Mouse (Mus musculus): ENCODE results near the gene A730049H05Rik. TPM values are rescaled to one million over a fixed set of nuclear protein-coding genes. Genes with fewer than 3 reads are reported as not detected.

Gene A730049H05Rik
- total and polyA plus RNA-seq, 3 experiments: 0.22 TPM; not detected in 2

DNA sequence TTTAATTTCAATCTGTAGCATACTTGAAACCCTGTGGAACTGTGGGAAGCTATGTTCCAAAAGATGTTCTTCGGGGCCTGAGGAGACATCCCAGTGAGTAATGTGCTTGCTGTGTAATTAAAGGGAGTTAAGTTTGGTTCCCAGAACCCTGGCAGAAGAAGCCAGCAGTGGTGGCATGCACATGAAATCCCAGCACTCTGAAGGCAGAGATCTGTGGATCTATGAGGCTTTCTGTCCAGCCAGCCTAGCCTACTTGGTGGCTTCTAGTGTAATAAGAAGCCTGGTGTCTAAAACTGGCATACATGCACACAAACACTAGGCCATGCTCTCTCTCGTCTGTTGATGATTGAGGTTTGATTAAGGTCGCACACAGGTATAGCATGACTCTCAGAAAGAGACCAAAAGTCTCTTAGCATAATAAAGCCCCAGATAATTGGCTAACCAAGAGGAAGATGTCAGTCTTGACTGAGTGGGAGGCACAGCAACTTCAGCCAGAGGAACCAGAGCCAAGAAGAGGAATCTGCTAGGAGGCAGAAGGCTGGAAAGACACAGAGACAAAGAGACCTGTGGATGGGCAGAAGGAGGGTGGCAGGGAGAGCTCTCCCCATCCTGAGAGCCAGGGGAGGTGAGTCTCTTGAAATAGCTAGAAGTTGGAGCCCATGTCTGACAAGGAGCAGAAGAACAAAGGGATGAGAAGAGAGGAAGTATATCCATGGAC lies 11.9 kb upstream of the A730049H05Rik start:
- no peak for TF ChIP-seq POLR2AphosphoS5 (IDR thresholded peaks at IDR 0.05; ENCODE audit: insufficient replicate concordance, low read depth, low read length)
- TF ChIP-seq GATA2 (IDR thresholded peaks at IDR 0.05; ENCODE audit: borderline replicate concordance, low read depth, low read length): no peak
- TF ChIP-seq TAL1 (conservative IDR thresholded peaks at IDR 0.05; ENCODE audit: low read depth, low read length): no peak
- TF ChIP-seq CTCF (IDR thresholded peaks at IDR 0.05; ENCODE audit: low read depth, low read length): no peak
- TF ChIP-seq GATA1 (IDR thresholded peaks at IDR 0.05; ENCODE audit: borderline replicate concordance, low read length): no peak
- no peaks in the 10 kb centered on the region for H3K36me3 ChIP-seq (replicated peaks)
- H3K4me1 ChIP-seq (ENCODE audit: insufficient read depth, low read depth, low read length): no peaks in the 10 kb centered on the region
- H3K9me3 ChIP-seq (replicated peaks): peaks cover 15% of the 10 kb centered on the region
- H3K4me3 ChIP-seq (ENCODE audit: low read depth, low read length): no peak overlapping the region
- DNase-seq (ENCODE audit: low spot score) (no peak), ATAC-seq (ENCODE audit: extremely low read depth, insufficient number of reproducible peaks, low FRiP score, poor library complexity, severe bottlenecking) (no peak)
- no peaks in the 10 kb centered on the region for H3K27me3 ChIP-seq (ENCODE audit: insufficient read depth, low read length)

GRCm38 (mm10) chr6:92809818-92810217 lies 6.5 kb upstream of the A730049H05Rik start:
- no peak for ATAC-seq (ENCODE audit: extremely low read depth, insufficient number of reproducible peaks, low FRiP score, poor library complexity, severe bottlenecking)
- Histone ChIP-seq H3K4me3 (ENCODE audit: low read depth, low read length) (no peak overlapping the region), H3K27me3 (ENCODE audit: insufficient read depth, low read length) (no peaks in the 10 kb centered on the region), H3K36me3 (replicated peaks) (no peaks in the 10 kb centered on the region), H3K4me1 (ENCODE audit: insufficient read depth, low read depth, low read length) (no peaks in the 10 kb centered on the region), H3K9me3 (replicated peaks) (peaks cover 7% of the 10 kb centered on the region)
- DNase-seq (ENCODE audit: low spot score): no peak
- no peak for TF ChIP-seq CTCF (IDR thresholded peaks at IDR 0.05; ENCODE audit: low read depth, low read length)

DNA sequence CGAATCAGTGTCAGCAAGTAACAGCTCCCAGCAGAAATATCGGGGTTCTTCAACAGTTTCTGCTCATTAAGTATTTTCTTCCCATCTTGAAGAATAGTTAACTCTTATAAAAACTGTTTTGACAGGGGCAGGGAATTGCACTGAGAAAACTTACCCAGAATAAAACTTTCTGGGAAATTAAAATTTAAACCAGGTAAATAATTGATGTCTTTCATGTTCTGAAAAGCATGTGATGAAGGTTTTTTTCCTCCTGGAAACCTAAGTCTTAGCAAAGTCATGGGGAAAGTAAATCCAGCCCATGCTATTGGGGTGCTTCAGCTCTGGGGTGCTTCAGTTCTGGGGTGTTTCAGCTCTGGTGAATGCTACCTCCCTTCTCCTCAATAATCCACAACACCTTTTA lies 5.7 kb upstream of the A730049H05Rik start:
- Histone ChIP-seq H3K9me3 (replicated peaks) (peaks cover 7% of the 10 kb centered on the region), H3K4me1 (ENCODE audit: insufficient read depth, low read depth, low read length) (no peaks in the 10 kb centered on the region), H3K27me3 (ENCODE audit: insufficient read depth, low read length) (no peaks in the 10 kb centered on the region), H3K36me3 (replicated peaks) (no peaks in the 10 kb centered on the region), H3K4me3 (ENCODE audit: low read depth, low read length) (no peak overlapping the region)
- DNase-seq (ENCODE audit: low spot score) (no peak), ATAC-seq (ENCODE audit: extremely low read depth, insufficient number of reproducible peaks, low FRiP score, poor library complexity, severe bottlenecking) (no peak)
- TF ChIP-seq GATA2 (IDR thresholded peaks at IDR 0.05; ENCODE audit: borderline replicate concordance, low read depth, low read length): no peak
- no peak for TF ChIP-seq GATA1 (IDR thresholded peaks at IDR 0.05; ENCODE audit: borderline replicate concordance, low read length)
- TF ChIP-seq TAL1 (conservative IDR thresholded peaks at IDR 0.05; ENCODE audit: low read depth, low read length): no peak
- no peak for TF ChIP-seq CTCF (IDR thresholded peaks at IDR 0.05; ENCODE audit: low read depth, low read length)
- TF ChIP-seq POLR2AphosphoS5 (IDR thresholded peaks at IDR 0.05; ENCODE audit: insufficient replicate concordance, low read depth, low read length): no peak

GRCm38 (mm10) chr6:92811566-92811965 lies 4.7 kb upstream of the A730049H05Rik start:
- no peaks in the 10 kb centered on the region for H3K27me3 ChIP-seq (ENCODE audit: insufficient read depth, low read length)

GRCm38 (mm10) chr6:92812702-92813370 lies 3.4 kb upstream of the A730049H05Rik start:
- Histone ChIP-seq H3K36me3 (replicated peaks) (no peaks in the 10 kb centered on the region), H3K4me1 (ENCODE audit: insufficient read depth, low read depth, low read length) (no peaks in the 10 kb centered on the region), H3K9me3 (replicated peaks) (peaks cover 9% of the 10 kb centered on the region), H3K4me3 (ENCODE audit: low read depth, low read length) (no peak overlapping the region), H3K27me3 (ENCODE audit: insufficient read depth, low read length) (no peaks in the 10 kb centered on the region)
- ATAC-seq (ENCODE audit: extremely low read depth, insufficient number of reproducible peaks, low FRiP score, poor library complexity, severe bottlenecking): no peak
- no peak for DNase-seq (ENCODE audit: low spot score)
- TF ChIP-seq GATA2 (IDR thresholded peaks at IDR 0.05; ENCODE audit: borderline replicate concordance, low read depth, low read length) (no peak), TAL1 (conservative IDR thresholded peaks at IDR 0.05; ENCODE audit: low read depth, low read length) (no peak), CTCF (IDR thresholded peaks at IDR 0.05; ENCODE audit: low read depth, low read length) (no peak), POLR2AphosphoS5 (IDR thresholded peaks at IDR 0.05; ENCODE audit: insufficient replicate concordance, low read depth, low read length) (no peak), GATA1 (IDR thresholded peaks at IDR 0.05; ENCODE audit: borderline replicate concordance, low read length) (no peak)

More at GRCm38 (mm10) chr6:92811566-92811965, 4.7 kb upstream of the A730049H05Rik start:
- DNase-seq (ENCODE audit: low spot score) (no peak), ATAC-seq (ENCODE audit: extremely low read depth, insufficient number of reproducible peaks, low FRiP score, poor library complexity, severe bottlenecking) (no peak)
- Histone ChIP-seq H3K36me3 (replicated peaks) (no peaks in the 10 kb centered on the region), H3K9me3 (replicated peaks) (peaks cover 12% of the 10 kb centered on the region), H3K4me1 (ENCODE audit: insufficient read depth, low read depth, low read length) (no peaks in the 10 kb centered on the region), H3K4me3 (ENCODE audit: low read depth, low read length) (no peak overlapping the region)
- TF ChIP-seq GATA2 (IDR thresholded peaks at IDR 0.05; ENCODE audit: borderline replicate concordance, low read depth, low read length): no peak
- no peak for TF ChIP-seq TAL1 (conservative IDR thresholded peaks at IDR 0.05; ENCODE audit: low read depth, low read length)
- TF ChIP-seq POLR2AphosphoS5 (IDR thresholded peaks at IDR 0.05; ENCODE audit: insufficient replicate concordance, low read depth, low read length): no peak
- no peak for TF ChIP-seq CTCF (IDR thresholded peaks at IDR 0.05; ENCODE audit: low read depth, low read length)
- TF ChIP-seq GATA1 (IDR thresholded peaks at IDR 0.05; ENCODE audit: borderline replicate concordance, low read length): no peak

GRCm38 (mm10) chr6:92817661-92818060 lies 1.4 kb downstream of the A730049H05Rik start:
- DNase-seq (ENCODE audit: low spot score) (no peak), ATAC-seq (ENCODE audit: extremely low read depth, insufficient number of reproducible peaks, low FRiP score, poor library complexity, severe bottlenecking) (no peak)
- no peak for TF ChIP-seq GATA1 (IDR thresholded peaks at IDR 0.05; ENCODE audit: borderline replicate concordance, low read length)
- no peak for TF ChIP-seq POLR2AphosphoS5 (IDR thresholded peaks at IDR 0.05; ENCODE audit: insufficient replicate concordance, low read depth, low read length)
- TF ChIP-seq GATA2 (IDR thresholded peaks at IDR 0.05; ENCODE audit: borderline replicate concordance, low read depth, low read length): no peak
- TF ChIP-seq TAL1 (conservative IDR thresholded peaks at IDR 0.05; ENCODE audit: low read depth, low read length): no peak
- TF ChIP-seq CTCF (IDR thresholded peaks at IDR 0.05; ENCODE audit: low read depth, low read length): no peak
- Histone ChIP-seq H3K9me3 (replicated peaks) (peaks cover 5% of the 10 kb centered on the region), H3K4me1 (ENCODE audit: insufficient read depth, low read depth, low read length) (no peaks in the 10 kb centered on the region), H3K4me3 (ENCODE audit: low read depth, low read length) (no peak overlapping the region), H3K36me3 (replicated peaks) (no peaks in the 10 kb centered on the region), H3K27me3 (ENCODE audit: insufficient read depth, low read length) (no peaks in the 10 kb centered on the region)
